Mouse (Mus musculus) kidney, postnatal 4 days (tissue): ENCODE results near the gene Slc30a4.
A peak's percentile ranks its signal among the peaks of the same experiment; 100 is the strongest.

Source experiments
- DNase-seq, 2 experiments: peaks; one replicate each; pipeline ENCODE4 v3.0.0; 2021; ENCODE audit warnings: mixed read lengths in 2 of 2

The Slc30a4 gene

DNA sequence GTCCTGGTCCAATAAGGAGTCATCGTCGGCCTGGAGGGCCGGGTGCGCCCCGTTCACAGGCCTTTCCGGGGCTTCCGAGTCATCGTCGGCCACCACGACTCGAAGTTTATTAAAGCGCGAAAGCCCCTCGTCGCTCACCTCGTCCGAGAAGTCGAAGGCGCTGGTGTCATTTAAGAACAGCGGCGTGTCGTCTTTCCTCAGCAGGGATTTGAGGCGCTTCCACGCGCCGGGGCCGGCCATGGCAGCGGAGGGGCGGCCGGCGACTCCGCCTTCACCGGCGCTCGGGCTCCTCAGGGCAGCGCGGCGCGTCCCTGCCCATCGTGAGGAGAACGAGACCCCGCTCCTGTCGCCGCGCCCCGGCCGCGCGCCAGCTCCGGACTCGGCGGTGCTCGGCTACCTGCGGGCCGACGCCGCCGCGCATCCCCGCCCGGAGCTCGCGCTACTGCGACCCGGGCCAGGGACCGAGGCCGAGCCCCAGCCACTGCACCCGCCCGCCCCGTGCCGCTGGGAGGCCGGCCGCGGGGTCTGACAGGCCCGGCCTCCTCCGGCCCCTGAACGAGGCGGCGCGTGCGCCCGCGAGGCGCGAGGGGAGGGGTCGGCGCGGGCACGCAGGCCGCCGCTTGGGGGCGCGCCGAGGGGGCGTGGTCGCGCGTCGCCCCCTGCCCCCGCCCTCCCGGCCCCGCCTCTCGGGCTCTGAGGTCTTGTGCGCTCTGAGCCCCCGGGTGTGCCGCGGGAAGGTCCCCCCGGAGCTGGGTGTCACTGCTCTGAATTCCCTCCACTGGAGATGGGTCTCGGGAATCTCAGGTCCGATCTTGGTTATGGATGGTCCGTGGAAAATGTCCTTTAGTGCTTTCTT is at the start of gene Slc30a4:
TSS of gene Slc30a4 (minus strand) at position 483 of the 856 bp plus-strand sequence.
- DNase-seq: peak; percentile 83 to 91

- DNase-seq: no peak
Observed at GRCm38 (mm10) chr2:122746461-122746860, 44.0 kb upstream of the Slc30a4 start.

DNA sequence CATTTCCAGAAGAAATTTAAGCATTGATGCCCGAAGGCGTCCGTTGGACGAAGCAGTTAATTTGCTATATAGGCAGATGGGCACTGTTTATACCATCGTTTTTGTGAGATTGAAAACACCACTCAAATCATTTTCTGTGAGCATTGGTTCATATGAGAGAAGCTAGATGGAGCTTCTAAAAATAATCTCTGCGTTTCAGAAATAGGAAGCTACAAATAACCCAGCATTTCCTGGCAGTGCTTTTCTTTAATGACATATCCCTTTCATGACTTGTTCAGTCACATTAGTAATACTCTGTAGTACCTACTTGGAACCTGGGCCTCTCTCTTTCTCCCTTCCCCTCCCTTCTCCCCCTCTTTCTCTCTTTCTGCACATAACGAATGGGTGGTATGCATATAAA is 36.6 kb upstream of the Slc30a4 start:
- no peak for DNase-seq

DNA sequence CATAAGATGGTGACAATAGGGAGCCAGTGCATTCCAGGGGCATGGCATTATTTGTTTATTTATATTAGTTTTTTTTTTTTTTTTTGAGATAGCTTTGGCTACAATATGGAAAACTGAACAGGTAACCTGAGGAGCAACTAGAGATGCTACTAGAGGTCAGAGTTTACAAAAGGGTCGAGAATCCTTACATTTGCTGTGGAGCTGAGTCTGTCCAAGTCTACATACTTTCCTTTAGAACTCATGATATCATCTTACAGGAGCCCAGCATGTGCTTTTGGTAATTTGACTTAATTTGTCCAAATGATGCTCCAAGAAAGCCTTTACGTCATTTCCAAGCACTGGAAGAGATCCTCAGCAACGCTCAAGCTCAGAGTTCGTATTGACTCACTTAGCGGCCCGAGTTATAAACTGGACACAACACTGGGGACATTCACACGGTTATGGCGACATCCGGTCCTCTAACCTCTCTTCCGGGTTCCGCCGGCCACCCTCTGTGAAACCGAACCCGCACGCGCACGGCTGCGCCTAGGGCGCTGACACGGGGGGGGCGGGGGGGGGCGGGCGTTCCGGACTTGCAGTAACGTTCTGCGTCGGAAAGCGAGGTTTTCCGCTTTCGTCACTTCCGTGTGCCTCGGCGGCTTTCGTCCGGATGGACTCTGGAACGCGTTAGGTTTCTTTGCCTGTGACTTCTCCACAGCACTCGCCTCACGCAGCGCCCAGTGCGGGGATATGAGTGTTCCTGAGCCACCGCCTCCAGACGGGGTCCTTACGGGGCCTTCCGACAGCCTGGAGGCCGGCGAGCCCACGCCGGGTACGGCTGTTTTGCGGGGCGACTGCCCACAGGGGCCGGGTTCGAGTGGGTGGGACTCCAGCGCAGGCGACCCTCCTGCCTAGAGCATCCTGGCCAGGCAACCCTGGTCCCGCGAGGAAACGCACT is 35.7 kb upstream of the Slc30a4 start, which contains the start of gene Bloc1s6:
TSS of gene Bloc1s6 (plus strand) at position 610 of the 937 bp plus-strand sequence.
- DNase-seq: peak; percentile 93 to 95

DNA sequence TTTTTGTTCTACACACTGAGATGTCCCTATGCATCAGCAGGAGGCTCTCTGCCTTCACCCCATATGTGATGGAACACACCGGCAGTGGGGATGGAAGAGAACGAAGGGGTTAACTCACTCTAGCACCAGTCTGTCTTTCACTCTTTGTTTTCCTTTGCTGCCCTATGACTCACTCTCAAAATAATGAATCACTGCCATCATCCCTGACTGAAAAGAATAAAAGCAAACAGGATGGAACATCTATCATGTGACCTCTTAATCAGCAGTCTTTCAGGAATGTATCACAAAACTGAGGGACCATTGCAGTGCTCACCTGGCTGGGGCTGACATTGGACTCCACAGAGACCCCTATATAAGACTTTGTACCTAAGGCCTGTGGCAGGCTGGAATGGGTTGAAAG is 29.0 kb upstream of the Slc30a4 start:
- no peak for DNase-seq

GRCm38 (mm10) chr2:122725604-122726003 is 23.1 kb upstream of the Slc30a4 start:
- DNase-seq: peak; percentile 57 to 61

GRCm38 (mm10) chr2:122720564-122720963 is 18.1 kb upstream of the Slc30a4 start:
- no peak for DNase-seq

DNA sequence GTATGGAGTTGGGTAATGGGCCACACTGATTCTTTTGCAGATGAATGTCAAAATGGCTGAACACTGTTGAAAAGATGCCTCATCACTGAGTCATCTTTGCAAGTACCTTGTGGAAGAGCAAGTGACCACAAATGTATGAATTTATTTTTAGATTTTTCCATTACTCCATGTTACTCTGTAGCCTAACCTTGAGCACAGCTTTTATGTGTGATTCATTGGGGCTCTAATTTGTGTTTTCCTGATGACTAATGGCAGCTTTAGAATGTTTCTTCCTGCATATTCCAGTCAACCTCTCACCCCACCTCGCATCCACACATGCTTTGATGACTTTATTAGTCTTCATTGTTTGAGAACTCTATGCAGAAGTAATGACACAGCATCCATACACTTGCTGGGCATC is 16.8 kb upstream of the Slc30a4 start:
- DNase-seq: no peak

- DNase-seq: no peak
Observed at GRCm38 (mm10) chr2:122716301-122716842, 13.9 kb upstream of the Slc30a4 start.

DNA sequence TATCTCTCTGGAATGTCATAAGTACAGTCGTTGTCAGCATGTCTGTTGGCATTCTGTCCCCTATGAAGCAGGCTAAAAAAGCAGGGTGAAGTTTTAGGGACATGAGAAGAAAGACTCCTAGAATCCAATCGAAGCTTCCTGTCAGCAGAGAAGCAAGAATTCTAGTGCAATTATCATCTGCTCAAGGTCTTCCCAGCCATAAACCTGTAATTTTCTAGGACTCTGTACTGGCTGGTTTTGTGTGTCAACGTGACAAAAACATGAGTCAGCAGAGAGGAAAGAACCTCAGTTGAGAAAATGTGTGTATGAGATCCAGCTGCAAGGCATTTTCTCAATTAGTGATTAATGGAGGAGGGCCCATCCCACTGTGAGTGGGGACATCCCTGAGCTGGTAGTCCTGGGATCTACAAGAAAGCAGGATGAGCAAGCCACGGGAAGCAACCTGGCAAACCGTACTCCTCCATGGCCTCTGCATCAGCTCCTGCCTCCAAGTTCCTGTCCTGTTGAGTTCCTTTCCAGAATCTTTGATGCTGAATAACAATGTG is 12.8 kb upstream of the Slc30a4 start:
- DNase-seq: no peak

- DNase-seq: no peak
Observed at GRCm38 (mm10) chr2:122712848-122713247, 10.4 kb upstream of the Slc30a4 start.

- no peak for DNase-seq
Observed at GRCm38 (mm10) chr2:122711911-122712310, 9.4 kb upstream of the Slc30a4 start.

- no peak for DNase-seq
Observed at GRCm38 (mm10) chr2:122709156-122709555, 6.7 kb upstream of the Slc30a4 start.

- no peak for DNase-seq
Observed at GRCm38 (mm10) chr2:122708080-122708479, 5.6 kb upstream of the Slc30a4 start.

GRCm38 (mm10) chr2:122704572-122704971 is 2.1 kb upstream of the Slc30a4 start:
- DNase-seq: no peak

GRCm38 (mm10) chr2:122701871-122702180 is 637 bp downstream of the Slc30a4 start:
- no peak for DNase-seq

- no peak for DNase-seq
Observed at GRCm38 (mm10) chr2:122701012-122701411, 1.5 kb downstream of the Slc30a4 start.

DNA sequence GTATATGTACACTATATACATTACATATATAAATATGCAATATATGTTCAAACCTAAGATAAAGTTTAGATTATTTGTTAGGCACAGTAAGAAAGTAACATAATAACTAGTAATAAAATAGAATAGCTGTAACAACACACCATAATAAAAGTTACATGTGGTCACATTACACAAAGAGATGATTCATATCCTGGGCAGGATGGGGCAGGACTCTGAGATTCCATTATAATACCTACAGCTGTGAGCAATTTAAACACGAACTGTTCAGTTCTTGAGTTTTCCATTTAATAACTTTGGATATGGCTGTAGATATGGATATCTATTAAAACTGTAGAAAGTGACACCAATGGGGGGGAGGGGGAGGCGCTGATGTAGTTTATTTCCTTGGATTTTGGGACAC is 4.9 kb downstream of the Slc30a4 start:
- no peak for DNase-seq

DNA sequence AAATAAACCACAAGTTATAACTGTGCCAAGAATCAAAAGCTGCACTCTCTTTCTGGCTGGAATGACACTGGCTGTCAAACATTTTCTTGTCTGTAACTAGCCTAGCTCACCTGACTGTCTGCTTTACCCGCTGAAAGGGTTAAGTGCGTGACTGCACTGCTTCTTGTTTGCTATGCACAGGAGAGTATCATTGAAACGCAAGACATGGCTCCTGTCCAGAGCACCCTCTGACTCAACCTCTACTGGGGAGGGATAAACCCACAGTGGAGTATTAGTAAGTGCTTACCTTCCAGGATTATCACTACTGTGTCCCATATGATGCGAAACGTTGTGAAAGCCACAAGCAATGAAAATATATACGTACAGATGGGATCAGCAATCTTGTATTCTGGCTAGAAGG is 15.8 kb downstream of the Slc30a4 start:
- no peak for DNase-seq

GRCm38 (mm10) chr2:122683641-122684040 is 18.8 kb downstream of the Slc30a4 start:
- DNase-seq: no peak

DNA sequence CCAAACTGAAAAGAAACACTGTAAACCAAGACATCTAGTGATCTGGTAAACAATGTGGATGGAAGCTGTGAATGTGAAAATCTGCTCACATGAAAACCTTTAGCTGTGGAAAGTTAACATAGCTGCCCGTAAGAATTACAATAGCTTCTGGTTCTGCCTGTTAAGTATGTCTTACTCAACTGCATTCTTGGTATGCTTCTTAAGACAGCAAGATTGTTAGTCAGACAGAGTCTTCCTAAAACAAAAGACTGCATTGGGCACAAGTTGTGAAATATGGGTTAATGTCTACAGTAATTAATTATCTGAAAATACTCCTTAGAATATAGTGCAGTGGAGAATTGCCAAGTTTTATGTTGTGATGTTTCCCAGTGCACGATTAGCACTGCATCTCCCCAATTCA is 19.9 kb downstream of the Slc30a4 start:
- DNase-seq: no peak

GRCm38 (mm10) chr2:122681379-122682137 is 20.9 kb downstream of the Slc30a4 start:
- no peak for DNase-seq
